Mouse (Mus musculus) lung, postnatal 0 days (tissue): Measurements from ENCODE around the gene Lamc3. TPM values are rescaled to one million over a fixed set of nuclear protein-coding genes. Genes with fewer than 3 reads are reported as not detected.

Experiments
- ATAC-seq: fragments of 200-750 bp; cut with Nextera tagmentation; 2 replicates; pipeline ENCODE4 v1.8.0; 2017; ENCODE audit warnings: moderate library complexity
- DNase-seq: peaks from one replicate; pipeline ENCODE4 v3.0.0-alpha.2; 2016; ENCODE audit warnings: low spot score
- H3K27ac ChIP-seq: fragments of 300-500 bp; sonication (generic); 2 replicates; pipeline ENCODE4 v1.5.1; 2014; ENCODE audit warnings: antibody characterized with exemption, mild to moderate bottlenecking, low read length, mixed read lengths
- H3K27me3 ChIP-seq: fragments of 300-500 bp; sonication (generic); replicated peaks from 2 replicates; pipeline ENCODE4 v1.6.1; 2014; ENCODE audit warnings: low read length, mixed read lengths; ENCODE audit not compliant: insufficient read depth
- H3K36me3 ChIP-seq: fragments of 300-500 bp; sonication (generic); 2 replicates; pipeline ENCODE4 v1.6.1; 2014; ENCODE audit warnings: low read length, mixed read lengths; ENCODE audit not compliant: insufficient read depth
- H3K4me1 ChIP-seq: fragments of 300-500 bp; sonication (generic); 2 replicates; pipeline ENCODE4 v1.6.1; 2014; ENCODE audit warnings: antibody characterized with exemption, low read depth, low read length, mixed read lengths; ENCODE audit not compliant: insufficient read depth
- H3K4me2 ChIP-seq: fragments of 300-500 bp; sonication (generic); replicated peaks from 2 replicates; pipeline ENCODE4 v1.6.1; 2014; ENCODE audit warnings: low read depth, mild to moderate bottlenecking, low read length, moderate library complexity, mixed read lengths
- H3K4me3 ChIP-seq: fragments of 300-500 bp; sonication (generic); 2 replicates; pipeline ENCODE4 v1.5.1; 2014; ENCODE audit warnings: low read depth, low read length
- H3K9ac ChIP-seq: fragments of 300-500 bp; sonication (generic); replicated peaks from 2 replicates; pipeline ENCODE4 v1.6.1; 2014; ENCODE audit warnings: low read depth, mild to moderate bottlenecking
- H3K9me3 ChIP-seq: fragments of 300-500 bp; sonication (generic); 2 replicates; pipeline ENCODE4 v1.6.1; 2016; ENCODE audit warnings: low read length, mixed read lengths
- CTCF ChIP-seq: IDR thresholded peaks from 2 replicates; pipeline ENCODE4 v1.5.1; 2016; ENCODE audit warnings: antibody characterized with exemption, mild to moderate bottlenecking
- EP300 ChIP-seq: IDR thresholded peaks from 2 replicates; pipeline ENCODE4 v1.6.1; 2016; ENCODE audit warnings: antibody characterized with exemption, mild to moderate bottlenecking, control low read depth
- WGBS: fragments of 180-500 bp; shearing (Covaris S2); extraction: QIAGEN DNeasy Blood & Tissue Kit; methylation state at CpG from one replicate; pipeline ENCODE4 v1.1.7; 2014; 5-methylcytosine and 5-hydroxymethylcytosine counted together
- polyA plus RNA-seq: library from polyadenylated mRNA; unstranded; fragments of >200 nt; fragmentation: Nextera tagmentation; extraction: Ambion mirVana; gene quantifications from 2 replicates; pipeline ENCODE4 v1.2.1, GENCODE M21; 2015

Lamc3 gene
- polyA plus RNA-seq, 1 experiment from 2014 or later: 2.9 TPM

DNA sequence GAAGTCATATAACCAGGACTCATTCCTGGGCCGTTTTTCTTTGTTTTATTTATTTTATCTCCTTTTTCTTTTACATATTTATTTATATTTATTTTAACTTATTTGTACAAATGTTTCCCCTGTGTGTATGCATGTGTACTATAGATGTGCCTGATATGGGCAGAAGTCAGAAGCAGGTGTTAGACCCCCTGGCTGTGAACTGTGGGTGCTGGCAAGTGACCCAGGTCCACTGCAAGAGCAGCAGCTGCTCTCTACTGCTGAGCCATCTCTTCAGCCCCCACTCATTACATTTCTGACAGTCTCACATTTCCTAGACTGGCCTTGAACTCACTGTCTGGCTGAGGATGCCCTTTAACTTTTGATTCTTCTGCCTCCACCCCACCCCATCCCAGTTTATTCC is 51.2 kb downstream of the Lamc3 start:
- H3K9ac ChIP-seq: no peak overlapping the region
- no peak overlapping the region for H3K4me3 ChIP-seq
- DNase-seq (no peak), ATAC-seq (no peak)
- no peak overlapping the region for H3K4me2 ChIP-seq
- H3K4me1 ChIP-seq: no peaks in the 10 kb centered on the region
- TF ChIP-seq CTCF: no peak
- no peak for TF ChIP-seq EP300
- H3K9me3 ChIP-seq: no peaks in the 10 kb centered on the region
- no peaks in the 10 kb centered on the region for H3K36me3 ChIP-seq
- H3K27ac ChIP-seq: no peak overlapping the region
- 43% methylated on average over 1 of the region's 1 CpGs for WGBS
- H3K27me3 ChIP-seq: no peaks in the 10 kb centered on the region

DNA sequence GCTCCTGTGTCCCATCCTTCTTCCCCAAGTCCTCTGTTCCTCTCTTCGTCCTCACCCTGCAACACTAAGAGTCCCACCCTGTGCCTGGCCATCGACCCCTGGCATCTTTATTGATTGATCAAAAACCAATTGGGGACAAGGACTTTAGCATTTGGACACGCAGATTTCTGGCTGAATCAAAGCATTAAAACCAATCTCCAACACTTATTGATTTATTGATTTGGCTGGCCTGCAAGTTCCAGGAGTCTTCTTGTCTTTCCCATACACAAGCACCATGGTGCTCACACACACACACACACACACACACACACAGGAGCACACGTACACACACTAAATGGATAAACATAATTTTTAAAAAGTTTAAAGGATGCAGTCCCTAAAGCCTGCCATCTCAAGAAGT is 55.9 kb downstream of the Lamc3 start:
- DNase-seq (no peak), ATAC-seq (no peak)
- no peak overlapping the region for H3K4me3 ChIP-seq
- TF ChIP-seq EP300 (no peak), CTCF (no peak)
- H3K4me1 ChIP-seq: no peaks in the 10 kb centered on the region
- no peaks in the 10 kb centered on the region for H3K9me3 ChIP-seq
- H3K36me3 ChIP-seq: no peaks in the 10 kb centered on the region
- no peak overlapping the region for H3K27ac ChIP-seq
- H3K4me2 ChIP-seq: no peak overlapping the region
- WGBS: 65% methylated on average over 4 of the region's 4 CpGs
- H3K27me3 ChIP-seq: no peaks in the 10 kb centered on the region
- no peak overlapping the region for H3K9ac ChIP-seq

DNA sequence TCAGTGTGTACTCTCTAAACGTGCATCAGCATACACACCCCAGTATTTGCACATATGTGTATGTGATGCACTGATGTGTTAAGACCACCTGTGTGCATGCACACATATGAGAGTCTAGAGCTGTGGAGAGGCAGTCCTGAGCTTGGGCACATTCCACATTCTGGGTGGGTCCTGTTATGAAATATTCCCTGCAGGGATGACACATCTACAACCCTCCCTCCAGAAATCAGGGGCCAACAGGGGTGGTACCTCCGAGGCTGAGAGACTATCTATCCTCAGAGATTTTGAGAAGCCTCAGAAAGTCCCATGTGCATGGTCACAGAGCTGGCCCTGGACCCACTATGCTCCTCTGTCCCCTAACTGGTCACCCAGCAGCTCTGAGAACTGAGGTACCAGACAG is 58.5 kb downstream of the Lamc3 start:
- Histone ChIP-seq H3K4me2 (no peak overlapping the region), H3K4me1 (peaks cover 4% of the 10 kb centered on the region; the same call in 1 of the 2 replicates), H3K27me3 (no peaks in the 10 kb centered on the region), H3K9ac (no peak overlapping the region), H3K27ac (no peak overlapping the region), H3K4me3 (no peak overlapping the region), H3K9me3 (no peaks in the 10 kb centered on the region), H3K36me3 (no peaks in the 10 kb centered on the region)
- ATAC-seq (no peak), DNase-seq (no peak)
- WGBS: 56% methylated on average over 2 of the region's 2 CpGs
- no peak for TF ChIP-seq EP300
- no peak for TF ChIP-seq CTCF

DNA sequence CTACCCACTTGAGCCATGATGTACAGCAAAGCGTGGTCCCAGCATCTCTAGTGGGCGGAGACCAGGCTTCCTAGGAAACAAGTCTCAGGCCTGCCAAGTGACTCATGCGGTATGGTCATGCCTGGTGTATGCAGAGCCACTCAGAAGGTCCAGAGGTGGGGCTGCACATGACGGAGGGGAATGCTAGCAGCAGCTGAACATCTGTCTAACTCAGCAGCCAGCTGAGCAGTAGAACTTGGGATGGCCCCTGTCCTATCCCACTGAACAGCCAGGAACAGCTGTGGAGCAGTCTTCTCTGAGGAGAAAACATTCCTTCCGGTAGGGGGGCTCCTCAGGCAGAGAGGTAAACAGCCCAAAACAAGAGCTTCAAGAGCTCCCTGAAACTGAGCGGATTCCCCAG is 61.3 kb downstream of the Lamc3 start:
- H3K4me2 ChIP-seq: no peak overlapping the region
- 59% methylated on average over 6 of the region's 6 CpGs for WGBS

DNA sequence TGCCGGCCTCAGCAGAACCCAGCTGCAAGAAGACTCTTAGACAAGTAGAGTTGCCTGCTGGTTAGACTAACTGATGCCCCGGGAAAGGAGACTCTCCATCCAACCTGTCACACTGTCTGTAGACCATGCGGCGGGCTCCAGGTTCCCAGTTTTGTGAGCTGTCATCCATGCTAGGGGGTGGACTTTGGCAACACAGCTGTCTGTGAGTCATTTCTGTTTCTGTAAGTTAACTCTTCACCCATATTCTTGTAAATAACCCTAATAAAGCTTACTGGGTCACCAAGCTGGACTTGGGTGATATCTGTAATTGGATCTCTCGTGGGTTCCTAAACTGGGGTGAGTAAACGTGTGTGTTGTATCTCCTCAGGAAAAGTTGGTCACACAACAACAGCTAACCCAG is 61.7 kb downstream of the Lamc3 start:
- 69% methylated on average over 6 of the region's 6 CpGs for WGBS
- DNase-seq (no peak), ATAC-seq (no peak)
- Histone ChIP-seq H3K9me3 (no peaks in the 10 kb centered on the region), H3K4me3 (no peak overlapping the region), H3K4me1 (peaks cover 4% of the 10 kb centered on the region), H3K27me3 (no peaks in the 10 kb centered on the region), H3K27ac (no peak overlapping the region), H3K4me2 (no peak overlapping the region), H3K9ac (no peak overlapping the region), H3K36me3 (no peaks in the 10 kb centered on the region)
- no peak for TF ChIP-seq EP300
- TF ChIP-seq CTCF: no peak

More for the DNA sequence above, 61.3 kb downstream of the Lamc3 start:
- Histone ChIP-seq H3K27me3 (no peaks in the 10 kb centered on the region), H3K9ac (no peak overlapping the region), H3K36me3 (no peaks in the 10 kb centered on the region), H3K4me1 (peaks cover 4% of the 10 kb centered on the region), H3K4me3 (no peak overlapping the region), H3K9me3 (no peaks in the 10 kb centered on the region), H3K27ac (no peak overlapping the region)
- no peak for TF ChIP-seq CTCF
- TF ChIP-seq EP300: no peak
- DNase-seq (peak; percentile 48), ATAC-seq (peak; percentile 59)

DNA sequence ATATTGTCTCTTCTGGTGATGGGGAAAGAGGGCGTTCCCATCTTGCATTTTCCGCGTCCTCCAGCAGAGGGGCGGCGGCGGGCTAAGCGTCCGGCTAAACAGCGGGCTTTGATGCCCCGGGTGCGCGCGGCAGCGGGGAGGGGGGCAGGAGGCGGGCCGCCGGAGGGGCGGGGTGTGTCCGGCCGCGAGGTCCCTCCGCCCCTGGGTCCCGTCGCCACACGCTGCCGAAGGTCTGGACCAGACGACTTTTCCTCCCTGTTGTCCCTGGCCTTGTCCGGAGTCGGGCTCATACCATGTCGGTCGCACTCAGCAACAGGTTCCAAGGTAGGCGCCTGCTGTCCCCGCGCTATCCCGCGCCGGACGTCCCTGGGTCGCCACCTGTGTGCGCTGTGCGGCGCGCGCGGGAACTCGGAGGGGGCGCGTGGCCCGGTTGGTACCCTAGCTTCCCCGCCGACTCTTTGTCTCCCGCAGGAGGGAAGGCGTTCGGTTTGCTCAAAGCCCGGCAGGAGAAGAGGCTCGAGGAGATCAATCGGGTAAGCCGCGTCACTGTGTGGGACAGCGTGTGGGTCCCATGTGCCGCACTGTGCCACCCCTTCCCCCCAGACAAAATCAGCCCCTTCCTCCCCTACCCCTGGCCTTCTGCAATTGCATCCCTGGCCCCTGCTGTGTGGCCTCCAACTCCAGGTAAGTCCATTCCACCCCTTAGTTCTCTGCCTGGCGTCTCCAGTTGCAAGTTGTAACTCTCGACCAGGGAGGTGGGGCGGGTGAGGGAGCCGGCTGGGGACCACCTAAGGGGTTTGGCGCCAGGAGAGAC is 63.2 kb downstream of the Lamc3 start, which contains the start of gene Aif1l:
Aif1l (plus strand) TSS at position 82 of the 814 bp plus-strand sequence.
- Histone ChIP-seq H3K9ac (no peak within 1 kb of the TSS; the same call in 1 of the 2 replicates), H3K4me2 (peak within 1 kb of the TSS; percentile 95), H3K4me1 (peaks cover 4% of the 10 kb centered on the region), H3K27me3 (no peaks in the 10 kb centered on the region), H3K27ac (no peak within 1 kb of the TSS), H3K9me3 (no peaks in the 10 kb centered on the region), H3K4me3 (peak within 1 kb of the TSS; percentile 51), H3K36me3 (no peaks in the 10 kb centered on the region)
- peak; percentile 77 for DNase-seq
- WGBS: 2% methylated on average over 57 of the region's 66 CpGs
- ATAC-seq: peak; percentile 88
- peak; percentile 63 for TF ChIP-seq CTCF
- no peak for TF ChIP-seq EP300
